Mouse (Mus musculus) bone marrow macrophage, adult 2 months (primary cell): ENCODE data around the gene Rps10. TPM values are rescaled to one million over a fixed set of nuclear protein-coding genes. Genes with fewer than 3 reads are reported as not detected.

Experiments used
- H3K27ac ChIP-seq: 2 replicates; pipeline ENCODE4 v1.5.1; 2012; ENCODE audit warnings: low read depth, low read length; ENCODE audit not compliant: insufficient read depth
- H3K4me1 ChIP-seq: 2 replicates; pipeline ENCODE4 v1.6.1; 2012; ENCODE audit warnings: low read length; ENCODE audit not compliant: control insufficient read depth, insufficient read depth
- H3K4me3 ChIP-seq: 2 replicates; pipeline ENCODE4 v1.5.1; 2012; ENCODE audit warnings: mild to moderate bottlenecking, low read length, moderate library complexity; ENCODE audit not compliant: insufficient read depth
- CTCF ChIP-seq: IDR thresholded peaks from 2 replicates; pipeline ENCODE4 v1.5.1; 2012; ENCODE audit warnings: low read depth, mild to moderate bottlenecking, low read length, moderate library complexity
- POLR2A ChIP-seq: IDR thresholded peaks from 2 replicates; pipeline ENCODE4 v1.6.1; 2012; ENCODE audit warnings: mild to moderate bottlenecking, low read depth, low read length, borderline replicate concordance
- polyA plus RNA-seq: library from polyadenylated mRNA; stranded (reverse); fragments of >200 nt; gene quantifications from 2 replicates; pipeline ENCODE4 v1.2.4, GENCODE M21; 2012; ENCODE audit not compliant: missing spikeins, insufficient read depth, insufficient read length

The Rps10 gene
- polyA plus RNA-seq: 1,367 and 1,405 TPM in 2 replicates

DNA sequence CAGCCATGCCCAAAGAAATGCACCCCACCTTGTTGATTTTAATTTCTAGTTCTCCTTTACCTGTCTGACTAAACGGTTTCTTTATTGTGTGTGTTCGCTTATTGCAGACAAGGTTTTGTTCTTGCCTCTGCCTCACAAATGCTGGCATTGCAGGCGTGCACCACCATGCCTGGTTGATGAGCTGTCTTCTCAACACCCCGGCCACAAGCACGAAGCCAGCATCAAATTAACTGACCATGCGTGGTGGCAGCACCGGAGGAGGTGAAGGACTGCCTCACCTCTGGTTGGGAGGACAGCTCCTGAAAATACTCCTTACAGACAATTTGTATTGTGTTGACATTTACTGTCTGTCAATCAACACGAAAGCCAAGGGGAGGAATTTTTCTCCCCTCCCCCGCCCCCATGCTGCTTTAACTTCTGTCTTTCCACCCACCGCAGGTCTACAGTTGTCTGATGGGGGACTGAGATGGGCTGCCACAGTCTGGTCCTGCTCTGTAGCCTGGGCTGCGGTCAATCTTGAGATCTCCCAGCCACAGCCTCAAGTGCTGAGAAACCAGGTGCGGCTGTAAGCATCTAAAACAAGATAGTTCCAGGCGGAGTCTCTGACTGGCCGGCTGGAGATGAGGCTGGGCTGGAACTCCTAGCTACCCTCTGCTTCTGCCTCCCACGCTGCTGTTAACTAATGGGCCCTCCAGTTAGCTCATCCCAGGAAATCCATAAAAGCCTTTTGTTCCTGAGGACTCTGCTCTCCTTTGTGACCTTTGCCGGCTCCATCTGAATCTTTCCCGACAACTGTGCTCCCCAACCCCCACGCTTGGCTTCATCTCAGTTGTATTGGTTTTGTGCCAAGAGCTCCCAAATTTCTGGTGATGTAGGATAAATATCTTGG is at the start of gene Rps10:
Gene Rps10, minus strand, starts transcription at position 538 of the 889 bp plus-strand sequence.
- Histone ChIP-seq H3K27ac (peak within 1 kb of the TSS; percentile 64), H3K4me1 (peaks cover 8% of the 10 kb centered on the region; the same call in 1 of the 2 replicates), H3K4me3 (peak within 1 kb of the TSS; percentile 55)
- no peak for TF ChIP-seq CTCF
- TF ChIP-seq POLR2A: no peak

DNA sequence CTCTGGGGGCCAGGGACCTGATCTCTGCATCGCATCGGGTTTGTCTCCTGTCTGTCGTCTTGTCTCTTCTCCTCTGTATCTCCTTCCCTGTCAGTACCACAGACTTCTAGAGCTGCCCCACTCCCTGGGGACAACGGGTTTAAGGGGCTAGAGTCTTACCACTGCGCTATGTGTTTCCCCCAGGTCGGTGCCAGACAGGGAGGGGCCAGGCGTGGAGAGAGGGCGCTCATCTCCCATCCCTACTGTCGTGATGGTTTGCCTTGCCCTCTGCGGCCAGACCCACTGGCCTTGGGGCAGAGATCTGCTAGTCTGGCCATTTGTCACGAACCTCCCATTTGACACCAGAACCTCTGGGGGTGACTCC is 49.1 kb upstream of the Rps10 start:
- H3K4me3 ChIP-seq: no peak overlapping the region
- no peaks in the 10 kb centered on the region for H3K4me1 ChIP-seq
- no peak for TF ChIP-seq POLR2A
- TF ChIP-seq CTCF: no peak
- H3K27ac ChIP-seq: no peak overlapping the region

DNA sequence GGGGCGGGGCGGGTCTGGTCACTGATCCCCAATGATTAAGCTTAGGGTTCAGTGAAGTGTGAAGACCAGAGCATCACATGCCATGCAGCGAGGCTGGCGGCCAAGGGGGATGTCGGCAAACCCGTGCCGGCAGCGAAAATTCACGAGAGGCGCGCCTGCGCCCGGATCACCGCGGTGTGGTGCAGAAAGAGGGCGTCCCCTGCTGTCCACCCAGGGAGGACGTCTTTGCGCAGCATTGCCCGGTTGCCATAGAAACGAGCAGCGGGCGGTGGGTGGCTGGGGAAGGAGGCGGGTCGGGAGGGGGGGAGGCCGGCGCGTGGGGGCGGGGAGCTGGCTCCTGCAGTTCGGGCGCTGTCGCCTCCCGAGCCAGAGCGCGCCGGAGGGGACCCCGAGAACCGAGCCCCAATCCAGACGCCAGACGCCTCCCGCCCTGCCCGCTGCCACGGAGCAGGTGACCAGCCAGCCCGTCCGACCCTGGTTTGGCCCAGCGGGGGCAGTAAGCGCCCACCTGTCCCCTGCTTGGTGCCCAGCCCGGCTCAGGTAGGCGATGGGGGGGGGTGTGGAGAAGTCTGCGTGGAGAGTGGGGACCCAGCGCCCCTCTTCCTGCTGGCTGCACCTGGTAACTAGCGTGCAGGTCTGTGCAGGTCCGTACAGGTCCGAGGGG is 48.5 kb upstream of the Rps10 start:
- TF ChIP-seq POLR2A: no peak
- TF ChIP-seq CTCF: no peak
- Histone ChIP-seq H3K4me3 (no peak overlapping the region), H3K4me1 (no peaks in the 10 kb centered on the region), H3K27ac (no peak overlapping the region)

DNA sequence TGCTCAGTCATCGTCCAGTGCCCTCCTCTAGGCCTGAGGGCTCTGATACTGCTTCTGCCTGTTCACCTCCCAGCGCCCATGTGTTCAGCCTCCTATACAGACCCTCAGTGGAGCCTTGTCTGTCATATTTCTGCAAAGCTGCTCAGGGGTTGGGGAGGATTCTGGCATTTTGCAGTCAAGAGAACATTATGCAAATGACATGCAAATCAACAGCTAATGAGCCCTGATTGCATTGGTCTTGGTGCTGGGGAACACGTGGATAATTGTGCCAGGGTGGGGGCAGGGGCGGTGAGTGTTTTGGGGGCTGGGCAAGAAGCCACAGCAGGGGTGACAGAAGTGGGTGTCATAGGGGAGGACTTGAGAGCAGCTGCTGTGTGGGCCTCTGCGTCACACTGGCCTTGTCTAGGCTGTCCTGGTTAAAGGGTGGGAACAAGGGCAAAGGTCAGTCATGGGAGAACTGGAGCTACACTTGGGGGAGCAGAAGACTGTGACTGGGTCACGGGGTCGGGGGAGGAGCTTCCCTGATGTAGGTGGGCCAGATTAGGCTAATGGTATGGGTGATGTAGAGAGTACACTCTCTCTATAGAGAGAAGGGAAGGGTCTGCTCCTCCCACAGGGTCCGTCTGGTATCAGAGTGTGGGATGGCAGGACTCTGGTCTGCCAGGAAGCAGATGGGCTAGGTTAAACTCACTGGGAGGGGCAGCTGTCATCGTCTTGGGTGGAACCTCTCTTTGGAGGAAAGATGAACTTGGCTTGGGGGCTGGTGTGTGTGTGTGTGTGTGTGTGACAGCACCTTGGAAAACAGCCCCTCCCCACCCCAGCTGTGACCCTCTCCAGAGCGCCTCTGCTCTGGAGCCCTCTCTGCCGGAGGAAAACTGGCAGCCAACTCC is 42.7 kb upstream of the Rps10 start:
- Histone ChIP-seq H3K4me3 (no peak overlapping the region), H3K27ac (no peak overlapping the region), H3K4me1 (0 out of 2 replicates have a peak, but pooled peaks cover 4% of the 10 kb centered on the region)
- no peak for TF ChIP-seq POLR2A
- TF ChIP-seq CTCF: no peak

DNA sequence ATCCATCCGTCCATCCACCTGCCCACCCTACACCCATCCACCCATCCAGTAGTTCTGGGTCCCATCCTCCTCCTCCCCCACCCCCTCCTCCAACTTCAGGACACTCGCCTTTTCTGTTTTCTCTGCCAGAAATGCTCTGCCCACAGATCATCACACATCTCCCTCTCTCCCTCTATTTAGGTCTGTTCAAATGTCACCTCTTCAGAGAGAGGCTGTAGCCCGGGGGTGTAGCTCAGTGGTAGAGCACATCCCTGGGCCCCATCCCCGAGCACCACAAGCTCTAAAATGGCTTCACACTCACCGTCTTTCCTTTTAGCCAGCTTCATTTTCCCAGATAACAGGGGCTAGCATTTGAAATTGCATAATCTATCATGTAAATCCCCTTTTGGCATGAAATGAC is 41.3 kb upstream of the Rps10 start:
- Histone ChIP-seq H3K4me3 (no peak overlapping the region), H3K27ac (no peak overlapping the region), H3K4me1 (0 out of 2 replicates have a peak, but pooled peaks cover 4% of the 10 kb centered on the region)
- TF ChIP-seq CTCF (no peak), POLR2A (no peak)

DNA sequence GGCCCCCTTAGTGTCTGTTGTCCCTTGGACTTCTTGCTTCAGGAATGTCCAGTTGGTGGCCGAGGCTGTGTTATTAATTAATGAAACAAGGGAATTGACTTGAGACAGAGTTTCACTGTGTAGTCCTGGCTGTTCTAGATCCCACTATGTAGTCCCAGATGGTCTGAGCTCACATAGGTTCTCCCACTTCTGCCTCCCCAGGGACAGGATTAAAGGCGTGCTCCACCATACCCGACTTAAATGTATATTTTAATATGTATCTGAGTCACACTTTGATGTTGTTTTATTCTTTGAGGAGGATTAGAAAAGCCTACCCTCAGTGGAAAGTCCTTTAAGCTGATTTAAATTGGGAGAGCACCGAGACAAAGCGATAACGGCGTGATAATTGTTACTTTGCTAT is 39.8 kb upstream of the Rps10 start:
- TF ChIP-seq POLR2A (no peak), CTCF (no peak)

DNA sequence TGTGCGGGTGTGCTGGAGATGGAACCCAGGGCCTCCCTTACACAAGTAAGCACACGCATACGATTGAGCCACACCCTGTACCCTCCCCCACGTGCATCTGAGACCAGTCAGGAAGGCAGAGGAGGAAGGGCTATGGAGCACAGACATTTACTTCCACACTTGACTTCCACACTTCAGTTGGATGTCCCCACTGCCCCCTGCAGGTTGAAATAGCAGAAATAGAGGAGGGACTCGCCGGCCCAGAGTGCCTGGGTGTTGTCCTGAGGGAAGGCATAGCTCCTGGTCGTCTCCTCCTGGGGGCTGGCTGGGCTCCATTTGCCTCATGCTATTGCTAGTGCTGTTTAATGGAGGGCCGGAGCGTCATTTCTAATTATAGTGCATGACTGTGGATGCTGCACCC is 39.0 kb upstream of the Rps10 start:
- no peak for TF ChIP-seq POLR2A
- no peak for TF ChIP-seq CTCF
- no peak overlapping the region for H3K4me3 ChIP-seq
- no peak overlapping the region for H3K27ac ChIP-seq
- H3K4me1 ChIP-seq: 0 out of 2 replicates have a peak, but pooled peaks cover 4% of the 10 kb centered on the region

More for the DNA sequence above, 39.8 kb upstream of the Rps10 start:
- Histone ChIP-seq H3K4me1 (0 out of 2 replicates have a peak, but pooled peaks cover 4% of the 10 kb centered on the region), H3K27ac (no peak overlapping the region), H3K4me3 (no peak overlapping the region)

DNA sequence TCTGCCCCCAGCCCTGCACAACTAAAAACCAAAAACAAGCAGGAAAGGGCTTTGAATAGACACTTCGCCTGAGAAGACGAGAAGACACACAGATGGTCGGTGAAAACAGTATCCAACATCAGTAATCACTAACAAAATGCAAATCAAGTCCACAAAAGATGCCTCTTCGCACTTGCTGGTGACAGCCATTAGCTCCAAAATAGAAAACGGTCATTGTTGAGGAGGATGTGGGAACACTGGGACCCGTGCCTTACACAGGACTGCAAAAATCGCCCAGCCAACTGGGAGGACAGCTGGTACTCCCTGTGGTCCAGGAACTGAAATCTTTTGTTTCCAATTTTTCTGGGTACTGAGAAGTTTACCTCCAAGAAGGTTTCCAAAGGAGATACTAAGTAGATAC is 37.5 kb upstream of the Rps10 start:
- Histone ChIP-seq H3K27ac (no peak overlapping the region), H3K4me3 (no peak overlapping the region), H3K4me1 (0 out of 2 replicates have a peak, but pooled peaks cover 4% of the 10 kb centered on the region)
- TF ChIP-seq CTCF: no peak

DNA sequence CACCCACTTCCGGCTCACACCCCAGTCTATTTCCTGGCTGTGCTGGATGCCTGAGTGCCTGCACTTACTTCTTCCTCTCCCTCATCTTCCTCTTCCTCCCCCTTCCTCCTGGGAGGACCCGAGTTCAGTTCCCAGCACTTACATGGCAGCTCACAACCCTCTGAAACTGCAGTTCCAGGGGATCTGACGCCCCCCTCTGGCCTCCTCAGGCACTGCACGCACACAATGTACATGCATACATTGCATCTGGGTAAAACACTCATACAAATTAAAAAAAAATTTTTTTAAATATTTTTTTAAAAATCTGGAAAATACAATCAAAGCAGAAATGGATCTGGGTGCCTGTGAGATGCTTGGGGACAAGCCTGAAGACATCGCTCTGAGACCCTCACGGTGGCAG is 35.3 kb upstream of the Rps10 start:
- no peak overlapping the region for H3K27ac ChIP-seq
- no peak for TF ChIP-seq POLR2A
- TF ChIP-seq CTCF: no peak
- 0 out of 2 replicates have a peak, but pooled peaks cover 4% of the 10 kb centered on the region for H3K4me1 ChIP-seq

More for the DNA sequence above, 35.3 kb upstream of the Rps10 start:
- no peak overlapping the region for H3K4me3 ChIP-seq
